Mouse (Mus musculus) cerebellum, adult 18-20 months (tissue): Measurements from ENCODE around the gene Olfr342.

ENCODE experiments used
- DNase-seq, 2 experiments: peaks; one replicate each; pipeline ENCODE4 v3.0.0; 2021

Gene Olfr342

DNA sequence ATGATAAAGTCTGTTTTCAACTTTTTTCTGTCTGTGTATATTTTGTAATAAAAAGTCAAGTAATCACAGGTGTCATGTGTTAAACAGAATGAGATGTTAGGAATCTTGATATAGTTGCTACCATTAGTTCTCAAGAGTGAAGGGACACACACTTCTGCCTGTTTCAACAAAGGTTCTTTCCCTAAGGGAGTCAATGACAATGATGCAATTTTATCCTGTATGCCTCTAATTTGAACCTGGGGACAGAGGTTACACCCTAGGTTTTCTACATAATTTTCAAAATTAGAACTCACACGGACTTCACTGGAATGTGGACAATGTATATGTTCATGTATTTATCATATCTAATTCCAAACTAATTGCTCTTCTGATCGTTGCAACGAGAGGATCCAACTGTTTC, at the start of gene Olfr342:
TSS of gene Olfr342 (plus strand) at position 301 of the 400 bp plus-strand sequence.
- DNase-seq: no peak

DNA sequence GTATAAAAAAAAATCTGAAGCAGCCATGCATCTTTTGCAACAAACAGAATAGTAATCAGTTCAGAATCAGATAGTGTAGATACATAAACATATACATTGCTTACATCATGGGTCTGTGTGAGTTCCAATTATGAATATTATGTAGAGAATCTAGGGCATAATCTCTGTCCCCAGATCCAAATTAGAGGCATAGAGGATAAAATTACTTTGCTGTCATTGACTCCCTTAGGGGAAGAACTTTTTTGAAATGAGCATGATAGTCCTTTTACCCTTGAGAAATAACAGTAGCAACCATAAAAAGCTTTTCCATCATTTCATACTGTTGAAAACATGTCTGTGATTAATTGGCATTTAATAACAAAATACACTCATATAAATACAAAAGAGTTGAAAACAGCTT, 42.4 kb upstream of the Olfr342 start, which contains the start of gene Olfr341:
TSS of gene Olfr341 (minus strand) at position 101 of the 400 bp plus-strand sequence.
- DNase-seq: no peak

DNA sequence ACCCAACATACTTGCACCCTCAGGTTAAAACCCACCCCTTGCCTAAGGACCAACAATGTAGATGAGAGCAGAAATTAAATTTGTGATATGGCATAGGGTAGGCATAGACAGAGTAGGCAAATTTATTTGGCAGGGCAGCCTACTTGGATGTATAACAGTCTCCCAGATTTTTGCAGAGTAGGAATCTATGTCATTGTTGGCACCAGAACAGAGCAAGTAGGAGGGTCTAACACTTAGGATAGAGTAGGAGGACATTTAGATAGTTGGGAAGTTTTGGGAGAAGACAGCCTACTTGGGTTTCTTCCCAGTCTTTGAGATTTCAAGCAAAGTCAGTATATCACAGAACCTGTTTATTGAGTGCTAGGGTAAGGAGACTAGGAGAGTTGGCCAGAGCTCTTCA, 40.4 kb downstream of the Olfr342 start:
- no peak for DNase-seq

DNA sequence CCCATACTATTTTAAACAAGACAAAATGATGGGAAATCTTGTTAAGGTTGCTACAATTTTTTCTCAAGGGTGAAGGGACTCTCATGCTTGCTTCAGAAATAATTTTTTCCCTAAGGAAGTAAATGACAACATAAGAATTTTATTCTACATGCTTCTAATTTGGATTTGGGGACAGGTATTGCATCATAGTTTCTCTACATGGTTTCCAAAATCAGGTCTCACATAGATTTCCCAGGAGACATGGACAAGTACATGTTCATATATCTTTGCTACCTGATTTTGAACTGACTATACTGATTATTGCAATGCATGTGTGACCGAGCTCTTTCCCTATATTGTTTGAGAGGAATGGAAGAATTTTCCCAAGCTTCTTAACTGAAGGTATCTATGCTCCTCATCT, 41.6 kb downstream of the Olfr342 start, which contains the start of gene Olfr344:
TSS of gene Olfr344 (plus strand) at position 301 of the 400 bp plus-strand sequence.
- no peak for DNase-seq

DNA sequence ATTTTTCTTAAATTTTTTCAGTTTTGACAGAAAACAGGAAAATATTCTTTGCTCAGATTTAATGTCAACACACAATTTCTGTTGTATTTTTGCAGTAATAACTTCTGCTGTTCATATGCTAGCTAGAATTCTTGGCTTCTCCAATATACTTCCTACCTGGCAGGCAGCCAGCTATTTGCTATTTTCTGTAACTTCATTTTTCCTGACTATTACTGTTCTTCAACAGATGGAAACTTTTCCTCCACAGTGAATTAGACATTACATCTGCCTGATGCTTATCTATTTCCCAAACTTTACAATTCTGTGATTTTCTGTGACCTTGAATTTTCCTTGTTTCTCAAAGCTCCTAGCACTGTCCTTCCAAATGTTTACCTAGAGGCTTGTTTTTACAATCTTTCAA, 42.2 kb downstream of the Olfr342 start:
- no peak for DNase-seq

DNA sequence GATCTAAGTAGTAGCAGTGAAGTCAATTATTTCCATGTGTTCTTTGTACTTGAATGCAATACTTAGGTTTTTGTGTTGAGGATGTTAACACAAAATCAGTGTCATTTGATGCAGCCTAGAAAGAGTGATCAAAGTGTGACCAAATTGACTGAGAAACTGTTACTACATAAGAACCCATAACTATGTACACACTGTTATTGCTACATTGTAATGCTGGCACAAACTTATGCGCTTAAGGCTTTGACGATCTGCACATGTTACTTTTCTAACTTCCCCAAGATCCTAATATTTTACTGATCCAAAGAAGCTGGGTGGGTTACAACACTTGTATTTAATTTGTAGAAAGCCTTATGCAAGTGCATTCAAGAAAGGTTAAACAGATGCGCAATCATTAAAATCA, 43.0 kb downstream of the Olfr342 start:
- no peak for DNase-seq
